23 mouse cellular contexts compared by ENCODE assay signal in genomic region chr16:52430073-52430472, GRCm38 (mm10). TPM values are rescaled to one million over a fixed set of nuclear protein-coding genes. Genes with fewer than 3 reads are reported as not detected.
A peak's percentile ranks its signal among the peaks of the same experiment; 100 is the strongest.
DNase-seq lines count a peak whose midpoint lies in the region; ATAC-seq and TF ChIP-seq lines count a peak whose summit lies in the region.
"Had no signal": no experiment of that assay in that cellular context is flagged by ENCODE, and none has a peak within 500 bp of the region (broad histone marks: within the 10 kb centered on the region; RNA-seq: fewer than 3 reads in every experiment).

No protein-coding gene starts in this region.

- no peaks in the 10 kb centered on the region; the same call in 1 of the 2 replicates for H3K4me1 ChIP-seq in forebrain, embryonic 13.5 days
- no peaks in the 10 kb centered on the region for H3K4me1 ChIP-seq in forebrain, postnatal 0 days (ENCODE audit: insufficient read depth)
- no peaks in the 10 kb centered on the region for H3K4me1 ChIP-seq in hindbrain, embryonic 11.5 days (replicated peaks; ENCODE audit: control insufficient read depth, insufficient read depth, low read length)
- no peaks in the 10 kb centered on the region for H3K4me1 ChIP-seq in hindbrain, embryonic 10.5 days (replicated peaks)
- no peaks in the 10 kb centered on the region for H3K4me1 ChIP-seq in neural tube, embryonic 13.5 days (replicated peaks)
- H3K4me1 ChIP-seq: embryonic facial prominence, embryonic 10.5 days; heart, embryonic 10.5 days; liver, embryonic 13.5 days; midbrain, embryonic 12.5 days; neural tube, embryonic 12.5 days had no signal

- no peak overlapping the region for H3K4me2 ChIP-seq in forebrain, embryonic 13.5 days
- H3K4me2 ChIP-seq in forebrain, postnatal 0 days (ENCODE audit: low read depth) = no peak overlapping the region
- no peak overlapping the region for H3K4me2 ChIP-seq in hindbrain, embryonic 11.5 days (replicated peaks; ENCODE audit: low read depth, low read length)
- no peak overlapping the region for H3K4me2 ChIP-seq in neural tube, embryonic 13.5 days
- H3K4me2 ChIP-seq: liver, embryonic 13.5 days; midbrain, embryonic 12.5 days; neural tube, embryonic 12.5 days had no signal

- WGBS in forebrain, embryonic 13.5 days = 67% methylated on average over 3 of the region's 3 CpGs
- WGBS in forebrain, postnatal 0 days = 45% methylated on average over 3 of the region's 3 CpGs
- WGBS in hindbrain, embryonic 11.5 days = 79% methylated on average over 3 of the region's 3 CpGs
- 82% methylated on average over 3 of the region's 3 CpGs for WGBS in hindbrain, embryonic 10.5 days
- WGBS in neural tube, embryonic 13.5 days = 45% methylated on average over 3 of the region's 3 CpGs

- no peaks in the 10 kb centered on the region for H3K9me3 ChIP-seq in forebrain, embryonic 13.5 days (replicated peaks)
- no peaks in the 10 kb centered on the region for H3K9me3 ChIP-seq in forebrain, postnatal 0 days (ENCODE audit: low read length)
- no peaks in the 10 kb centered on the region for H3K9me3 ChIP-seq in hindbrain, embryonic 11.5 days (ENCODE audit: control insufficient read depth, low read length)
- no peaks in the 10 kb centered on the region for H3K9me3 ChIP-seq in hindbrain, embryonic 10.5 days
- no peaks in the 10 kb centered on the region for H3K9me3 ChIP-seq in neural tube, embryonic 13.5 days
- H3K9me3 ChIP-seq: embryonic facial prominence, embryonic 10.5 days; heart, embryonic 10.5 days; liver, embryonic 13.5 days; midbrain, embryonic 12.5 days; neural tube, embryonic 12.5 days had no signal

- no peak overlapping the region for H3K9ac ChIP-seq in forebrain, embryonic 13.5 days
- H3K9ac ChIP-seq in forebrain, postnatal 0 days = no peak overlapping the region
- H3K9ac ChIP-seq in hindbrain, embryonic 11.5 days (ENCODE audit: low read depth, low read length) = no peak overlapping the region
- H3K9ac ChIP-seq in neural tube, embryonic 13.5 days = no peak overlapping the region
- H3K9ac ChIP-seq: liver, embryonic 13.5 days; midbrain, embryonic 12.5 days; neural tube, embryonic 12.5 days had no signal

- H3K27me3 ChIP-seq in forebrain, embryonic 13.5 days = no peaks in the 10 kb centered on the region
- H3K27me3 ChIP-seq in forebrain, postnatal 0 days (ENCODE audit: insufficient read depth, low read length) = no peaks in the 10 kb centered on the region
- no peaks in the 10 kb centered on the region for H3K27me3 ChIP-seq in hindbrain, embryonic 11.5 days (ENCODE audit: control insufficient read depth, insufficient read depth, low read length)
- no peaks in the 10 kb centered on the region for H3K27me3 ChIP-seq in hindbrain, embryonic 10.5 days (ENCODE audit: insufficient read depth, poor library complexity, severe bottlenecking)
- H3K27me3 ChIP-seq in neural tube, embryonic 13.5 days = no peaks in the 10 kb centered on the region
- H3K27me3 ChIP-seq: liver, embryonic 13.5 days; midbrain, embryonic 12.5 days; neural tube, embryonic 12.5 days had no signal

- no peak overlapping the region for H3K27ac ChIP-seq in forebrain, embryonic 13.5 days
- no peak overlapping the region for H3K27ac ChIP-seq in forebrain, postnatal 0 days (ENCODE audit: low read depth, low read length)
- no peak overlapping the region for H3K27ac ChIP-seq in hindbrain, embryonic 11.5 days (ENCODE audit: low read depth, low read length)
- no peak overlapping the region for H3K27ac ChIP-seq in hindbrain, embryonic 10.5 days
- H3K27ac ChIP-seq in neural tube, embryonic 13.5 days (replicated peaks) = no peak overlapping the region
- H3K27ac ChIP-seq: embryonic facial prominence, embryonic 10.5 days; gastrocnemius, adult 2 months; heart, embryonic 10.5 days; liver, embryonic 13.5 days; midbrain, embryonic 12.5 days; neural tube, embryonic 12.5 days had no signal

- H3K36me3 ChIP-seq in forebrain, embryonic 13.5 days (ENCODE audit: poor library complexity, severe bottlenecking) = no peaks in the 10 kb centered on the region
- no peaks in the 10 kb centered on the region for H3K36me3 ChIP-seq in forebrain, postnatal 0 days (ENCODE audit: insufficient read depth)
- no peaks in the 10 kb centered on the region for H3K36me3 ChIP-seq in hindbrain, embryonic 11.5 days (ENCODE audit: control insufficient read depth, insufficient read depth, low read length)
- H3K36me3 ChIP-seq in hindbrain, embryonic 10.5 days = no peaks in the 10 kb centered on the region
- H3K36me3 ChIP-seq in neural tube, embryonic 13.5 days = no peaks in the 10 kb centered on the region
- H3K36me3 ChIP-seq: embryonic facial prominence, embryonic 10.5 days; heart, embryonic 10.5 days; liver, embryonic 13.5 days; midbrain, embryonic 12.5 days; neural tube, embryonic 12.5 days had no signal

- peak; percentile 50; the same call in 1 of the 2 replicates for ATAC-seq in forebrain, embryonic 13.5 days
- ATAC-seq in forebrain, postnatal 0 days = no peak
- ATAC-seq in hindbrain, embryonic 11.5 days (ENCODE audit: low FRiP score) = 0 out of 2 replicates have a peak, but pooled peaks have one; percentile 49
- ATAC-seq in neural tube, embryonic 13.5 days (ENCODE audit: low read depth) = peak; percentile 71
- ATAC-seq: intestine, embryonic 16.5 days had no signal

- no peak for TF ChIP-seq CTCF in forebrain, postnatal 0 days (IDR thresholded peaks at IDR 0.05; ENCODE audit: low read depth)

- H3K4me3 ChIP-seq in forebrain, embryonic 13.5 days = no peak overlapping the region
- H3K4me3 ChIP-seq in forebrain, postnatal 0 days (ENCODE audit: low read depth, low read length) = no peak overlapping the region
- no peak overlapping the region for H3K4me3 ChIP-seq in hindbrain, embryonic 11.5 days (ENCODE audit: low read depth, low read length)
- H3K4me3 ChIP-seq in hindbrain, embryonic 10.5 days = no peak overlapping the region
- H3K4me3 ChIP-seq in neural tube, embryonic 13.5 days = no peak overlapping the region
- H3K4me3 ChIP-seq: embryonic facial prominence, embryonic 10.5 days; gastrocnemius, adult 2 months; heart, embryonic 10.5 days; liver, embryonic 13.5 days; midbrain, embryonic 12.5 days; neural tube, embryonic 12.5 days had no signal

- DNase-seq in forebrain, postnatal 0 days = no peak
- no peak for DNase-seq in hindbrain, embryonic 11.5 days (ENCODE audit: low spot score)
- no peak for DNase-seq in hindbrain, embryonic 10.5 days (ENCODE audit: low spot score)
- no peak for DNase-seq in neural tube, embryonic 10.5 days (ENCODE audit: extremely low spot score, low spot score)
- no peak for DNase-seq in kidney, postnatal 36 days
- DNase-seq: adrenal gland, adult 2 months; gastrocnemius, adult 2 months; kidney, adult 9 months; kidney, postnatal 14 days; liver, embryonic 13.5 days; lung, adult 2 months; lung, postnatal 14 days; retina, postnatal 1 day; right cerebral cortex, postnatal 25 days; spleen, adult 18-20 months had no signal

RNA-seq across cellular contexts. Expression of gene Alcam, which starts 23.8 kb away (rescaled TPM):
- polyA plus RNA-seq in forebrain, embryonic 13.5 days (2015; fragmentation: Nextera tagmentation; extraction: Ambion mirVana) = 15.2 and 16.1 TPM in 2 replicates
- total RNA-seq in forebrain, postnatal 0 days (2014; rRNA removed) = 135 and 146 TPM in 2 replicates
- polyA plus RNA-seq in forebrain, postnatal 0 days (2015; fragmentation: Nextera tagmentation; extraction: Ambion mirVana) = 21.8 and 30.8 TPM in 2 replicates
- 57.6 and 84.9 TPM in 2 replicates for polyA plus RNA-seq in hindbrain, embryonic 11.5 days (2014; fragmentation: Nextera tagmentation; extraction: Ambion mirVana)
- 16.8 and 18.2 TPM in 2 replicates for polyA plus RNA-seq in hindbrain, embryonic 10.5 days (2016; fragmentation: Nextera tagmentation; extraction: Ambion mirVana)
- 22.1 and 22.4 TPM in 2 replicates for polyA plus RNA-seq in neural tube, embryonic 13.5 days (2015; fragmentation: Nextera tagmentation; extraction: Ambion mirVana)
- total RNA-seq: MEL had no signal
